Mouse (Mus musculus) midbrain, embryonic 16.5 days (tissue): ENCODE measurements around the gene Sptssa. TPM values are rescaled to one million over a fixed set of nuclear protein-coding genes. Genes with fewer than 3 reads are reported as not detected.

Experiments
- ATAC-seq: fragments of 200-750 bp; cut with Nextera tagmentation; 2 replicates; pipeline ENCODE4 v1.8.0; 2017; ENCODE audit warnings: moderate TSS enrichment
- H3K27ac ChIP-seq: fragments of 300-500 bp; sonication (generic); 2 replicates; pipeline ENCODE4 v1.5.1; 2014; ENCODE audit warnings: mild to moderate bottlenecking, low read length, mixed read lengths
- H3K27me3 ChIP-seq: fragments of 300-500 bp; sonication (generic); 2 replicates; pipeline ENCODE4 v1.6.1; 2014; ENCODE audit warnings: low read depth, low read length, mixed read lengths; ENCODE audit not compliant: control insufficient read depth, insufficient read depth
- H3K36me3 ChIP-seq: fragments of 300-500 bp; sonication (generic); 2 replicates; pipeline ENCODE4 v1.6.1; 2014; ENCODE audit warnings: mild to moderate bottlenecking, low read length, moderate library complexity, mixed read lengths; ENCODE audit not compliant: control insufficient read depth, insufficient read depth
- H3K4me1 ChIP-seq: fragments of 300-500 bp; sonication (generic); 2 replicates; pipeline ENCODE4 v1.6.1; 2014; ENCODE audit warnings: mild to moderate bottlenecking, low read length, mixed read lengths; ENCODE audit not compliant: control insufficient read depth, insufficient read depth
- H3K4me2 ChIP-seq: fragments of 300-500 bp; sonication (generic); 2 replicates; pipeline ENCODE4 v1.6.1; 2014; ENCODE audit warnings: mild to moderate bottlenecking, low read length, mixed read lengths
- H3K4me3 ChIP-seq: fragments of 300-500 bp; sonication (generic); 2 replicates; pipeline ENCODE4 v1.5.1; 2014; ENCODE audit warnings: low read depth, mild to moderate bottlenecking, low read length, moderate library complexity, mixed read lengths
- H3K9ac ChIP-seq: fragments of 300-500 bp; sonication (generic); 2 replicates; pipeline ENCODE4 v1.6.1; 2014; ENCODE audit warnings: low read depth, low read length, mixed read lengths
- H3K9me3 ChIP-seq: fragments of 300-500 bp; sonication (generic); replicated peaks from 2 replicates; pipeline ENCODE4 v1.6.1; 2014; ENCODE audit warnings: mild to moderate bottlenecking, low read length, mixed read lengths; ENCODE audit not compliant: control insufficient read depth, poor library complexity, severe bottlenecking
- WGBS: fragments of 180-500 bp; shearing (Covaris S2); extraction: QIAGEN DNeasy Blood & Tissue Kit; methylation state at CpG from one replicate; pipeline ENCODE4 v1.1.7; 2014; 5-methylcytosine and 5-hydroxymethylcytosine counted together
- polyA plus RNA-seq: library from polyadenylated mRNA; unstranded; fragments of >200 nt; fragmentation: Nextera tagmentation; extraction: Ambion mirVana; gene quantifications from 2 replicates; pipeline ENCODE4 v1.2.1, GENCODE M21; 2015

Gene Sptssa
- 202 and 208 TPM in 2 replicates for polyA plus RNA-seq

- Histone ChIP-seq H3K36me3 (no peaks in the 10 kb centered on the region), H3K9me3 (no peaks in the 10 kb centered on the region), H3K4me1 (peaks cover 23% of the 10 kb centered on the region), H3K4me3 (peak within 1 kb of the TSS; percentile 75), H3K27me3 (no peaks in the 10 kb centered on the region), H3K4me2 (peak within 1 kb of the TSS; percentile 59), H3K27ac (peak within 1 kb of the TSS; percentile 85), H3K9ac (peak within 1 kb of the TSS; percentile 84)
- ATAC-seq = peak; percentile 99
- 9% methylated on average over 53 of the region's 53 CpGs for WGBS
Measured at GRCm38 (mm10) chr12:54656396-54657171, at the start of gene Sptssa. Sptssa (minus strand) TSS chr12:54656573.

GRCm38 (mm10) chr12:54699394-54699793 is 43.0 kb upstream of the Sptssa start:
- no peaks in the 10 kb centered on the region for H3K27me3 ChIP-seq
- no peak overlapping the region for H3K4me3 ChIP-seq
- H3K36me3 ChIP-seq = no peaks in the 10 kb centered on the region
- no peaks in the 10 kb centered on the region for H3K9me3 ChIP-seq
- peaks cover 6% of the 10 kb centered on the region for H3K4me1 ChIP-seq
- no peak overlapping the region for H3K27ac ChIP-seq
- ATAC-seq = no peak
- H3K9ac ChIP-seq = no peak overlapping the region
- no peak overlapping the region for H3K4me2 ChIP-seq
- WGBS = 74% methylated on average over 7 of the region's 7 CpGs

GRCm38 (mm10) chr12:54697791-54698250 is 41.4 kb upstream of the Sptssa start:
- H3K4me3 ChIP-seq = no peak overlapping the region
- WGBS = 64% methylated on average over 6 of the region's 6 CpGs
- ATAC-seq = no peak

GRCm38 (mm10) chr12:54697003-54697597 is 40.7 kb upstream of the Sptssa start:
- WGBS = 8% methylated on average over 7 of the region's 7 CpGs
- Histone ChIP-seq H3K4me2 (no peak overlapping the region), H3K4me1 (peaks cover 17% of the 10 kb centered on the region), H3K36me3 (no peaks in the 10 kb centered on the region), H3K9me3 (no peaks in the 10 kb centered on the region), H3K4me3 (no peak overlapping the region), H3K27me3 (no peaks in the 10 kb centered on the region), H3K27ac (peak overlapping the region; percentile 50), H3K9ac (no peak overlapping the region)
- peak; percentile 29 for ATAC-seq

More at GRCm38 (mm10) chr12:54697791-54698250, 41.4 kb upstream of the Sptssa start:
- no peaks in the 10 kb centered on the region for H3K36me3 ChIP-seq
- no peak overlapping the region for H3K9ac ChIP-seq
- H3K9me3 ChIP-seq = no peaks in the 10 kb centered on the region
- H3K4me2 ChIP-seq = no peak overlapping the region
- peak overlapping the region; percentile 50 for H3K27ac ChIP-seq
- peaks cover 16% of the 10 kb centered on the region for H3K4me1 ChIP-seq
- no peaks in the 10 kb centered on the region for H3K27me3 ChIP-seq

GRCm38 (mm10) chr12:54696242-54697002 is 40.0 kb upstream of the Sptssa start:
- peak overlapping the region; percentile 66 for H3K4me2 ChIP-seq
- no peaks in the 10 kb centered on the region for H3K27me3 ChIP-seq
- no peaks in the 10 kb centered on the region for H3K36me3 ChIP-seq
- under 1% methylated on average over 32 of the region's 32 CpGs for WGBS
- no peaks in the 10 kb centered on the region for H3K9me3 ChIP-seq
- peak overlapping the region; percentile 79 for H3K4me3 ChIP-seq
- peak overlapping the region; percentile 98 for H3K27ac ChIP-seq
- peak; percentile 89 for ATAC-seq
- peaks cover 17% of the 10 kb centered on the region for H3K4me1 ChIP-seq
- H3K9ac ChIP-seq = peak overlapping the region; percentile 95

- Histone ChIP-seq H3K27me3 (no peaks in the 10 kb centered on the region), H3K27ac (peak within 1 kb of the TSS; percentile 98), H3K4me2 (peak within 1 kb of the TSS; percentile 66), H3K36me3 (0 out of 2 replicates have a peak, but pooled peaks cover 2% of the 10 kb centered on the region), H3K9me3 (no peaks in the 10 kb centered on the region), H3K4me3 (peak within 1 kb of the TSS; percentile 79), H3K9ac (peak within 1 kb of the TSS; percentile 95), H3K4me1 (peaks cover 17% of the 10 kb centered on the region)
- under 1% methylated on average over 57 of the region's 57 CpGs for WGBS
- peak; percentile 94 for ATAC-seq
Measured at GRCm38 (mm10) chr12:54695511-54696241, 39.3 kb upstream of the Sptssa start, which contains the start of gene Eapp. Eapp (minus strand) TSS chr12:54695897.

- Histone ChIP-seq H3K36me3 (peaks cover 8% of the 10 kb centered on the region), H3K4me1 (peaks cover 17% of the 10 kb centered on the region), H3K4me2 (peak overlapping the region; percentile 66), H3K4me3 (peak overlapping the region; percentile 79), H3K27ac (peak overlapping the region; percentile 98), H3K27me3 (no peaks in the 10 kb centered on the region), H3K9ac (peak overlapping the region; percentile 95), H3K9me3 (no peaks in the 10 kb centered on the region)
- no peak for ATAC-seq
- 38% methylated on average over 12 of the region's 12 CpGs for WGBS
Measured at GRCm38 (mm10) chr12:54694847-54695510, 38.6 kb upstream of the Sptssa start.

GRCm38 (mm10) chr12:54689082-54689481 is 32.7 kb upstream of the Sptssa start:
- Histone ChIP-seq H3K4me1 (peaks cover 7% of the 10 kb centered on the region), H3K27ac (no peak overlapping the region), H3K36me3 (peaks cover 24% of the 10 kb centered on the region), H3K27me3 (no peaks in the 10 kb centered on the region), H3K4me2 (no peak overlapping the region), H3K9me3 (no peaks in the 10 kb centered on the region), H3K9ac (no peak overlapping the region), H3K4me3 (no peak overlapping the region)
- no peak for ATAC-seq
- WGBS = 97% methylated on average over 5 of the region's 5 CpGs
